Mouse (Mus musculus) neural tube, embryonic 15.5 days (tissue): ENCODE results near the gene Mgat5. TPM values are rescaled to one million over a fixed set of nuclear protein-coding genes. Genes with fewer than 3 reads are reported as not detected.

ENCODE experiments used
- ATAC-seq: fragments of 200-750 bp; cut with Nextera tagmentation; 2 replicates; pipeline ENCODE4 v1.8.0; 2017; ENCODE audit warnings: mild to moderate bottlenecking, moderate TSS enrichment, moderate library complexity; ENCODE audit not compliant: low FRiP score
- H3K27ac ChIP-seq: fragments of 300-500 bp; sonication (generic); replicated peaks from 2 replicates; pipeline ENCODE4 v1.5.1; 2015; ENCODE audit warnings: mild to moderate bottlenecking, inconsistent platforms
- H3K27me3 ChIP-seq: fragments of 300-500 bp; sonication (generic); replicated peaks from 2 replicates; pipeline ENCODE4 v1.6.1; 2015; ENCODE audit warnings: inconsistent platforms
- H3K36me3 ChIP-seq: fragments of 300-500 bp; sonication (generic); 2 replicates; pipeline ENCODE4 v1.6.1; 2015; ENCODE audit warnings: inconsistent platforms
- H3K4me1 ChIP-seq: fragments of 300-500 bp; sonication (generic); 2 replicates; pipeline ENCODE4 v1.6.1; 2015; ENCODE audit warnings: inconsistent platforms
- H3K4me2 ChIP-seq: fragments of 300-500 bp; sonication (generic); 2 replicates; pipeline ENCODE4 v1.6.1; 2015; ENCODE audit warnings: inconsistent platforms, mild to moderate bottlenecking, moderate library complexity
- H3K4me3 ChIP-seq: fragments of 300-500 bp; sonication (generic); replicated peaks from 2 replicates; pipeline ENCODE4 v1.5.1; 2015; ENCODE audit warnings: mild to moderate bottlenecking, inconsistent platforms
- H3K9ac ChIP-seq: fragments of 300-500 bp; sonication (generic); replicated peaks from 2 replicates; pipeline ENCODE4 v1.6.1; 2015; ENCODE audit warnings: mild to moderate bottlenecking, inconsistent platforms
- H3K9me3 ChIP-seq: fragments of 300-500 bp; sonication (generic); replicated peaks from 2 replicates; pipeline ENCODE4 v1.6.1; 2016; ENCODE audit warnings: inconsistent platforms
- WGBS: fragments of 180-500 bp; shearing (Covaris S2); methylation state at CpG from one replicate; pipeline ENCODE4 v1.1.7; 2015; ENCODE audit warnings: mixed read lengths; 5-methylcytosine and 5-hydroxymethylcytosine counted together
- polyA plus RNA-seq: library from polyadenylated mRNA; unstranded; fragments of >200 nt; fragmentation: Nextera tagmentation; extraction: Ambion mirVana; gene quantifications from 2 replicates; pipeline ENCODE4 v1.2.1, GENCODE M21; 2015

Mgat5 gene
- 12.1 and 13.3 TPM in 2 replicates for polyA plus RNA-seq

GRCm38 (mm10) chr1:127204817-127205485 is at the start of gene Mgat5:
TSS of gene Mgat5 (plus strand) at chr1:127205015.
- Histone ChIP-seq H3K4me1 (peaks cover 45% of the 10 kb centered on the region), H3K9me3 (no peaks in the 10 kb centered on the region), H3K36me3 (no peaks in the 10 kb centered on the region), H3K27ac (peak within 1 kb of the TSS; percentile 98), H3K4me3 (peak within 1 kb of the TSS; percentile 94), H3K9ac (peak within 1 kb of the TSS; percentile 95), H3K27me3 (no peaks in the 10 kb centered on the region), H3K4me2 (peak within 1 kb of the TSS; percentile 87)
- peak; percentile 90 for ATAC-seq
- WGBS, result under 1% methylated on average over 51 of the region's 51 CpGs

- H3K4me2 ChIP-seq, result no peak overlapping the region
- 92% methylated on average over 5 of the region's 5 CpGs for WGBS
- no peaks in the 10 kb centered on the region for H3K27me3 ChIP-seq
- no peaks in the 10 kb centered on the region for H3K4me1 ChIP-seq
- no peak overlapping the region for H3K27ac ChIP-seq
- ATAC-seq, result no peak
- H3K9me3 ChIP-seq, result no peaks in the 10 kb centered on the region
- H3K9ac ChIP-seq, result no peak overlapping the region
- H3K36me3 ChIP-seq, result no peaks in the 10 kb centered on the region
- H3K4me3 ChIP-seq, result no peak overlapping the region
Measured at GRCm38 (mm10) chr1:127160118-127160760, 44.6 kb upstream of the Mgat5 start.

GRCm38 (mm10) chr1:127164589-127165160 is 40.1 kb upstream of the Mgat5 start:
- H3K27me3 ChIP-seq, result no peaks in the 10 kb centered on the region
- H3K9ac ChIP-seq, result no peak overlapping the region
- H3K4me3 ChIP-seq, result no peak overlapping the region
- no peaks in the 10 kb centered on the region for H3K36me3 ChIP-seq
- peaks cover 9% of the 10 kb centered on the region for H3K4me1 ChIP-seq
- no peak for ATAC-seq
- H3K4me2 ChIP-seq, result no peak overlapping the region
- no peaks in the 10 kb centered on the region for H3K9me3 ChIP-seq
- H3K27ac ChIP-seq, result no peak overlapping the region
- 85% methylated on average over 4 of the region's 4 CpGs for WGBS

- H3K4me1 ChIP-seq, result peaks cover 9% of the 10 kb centered on the region
- H3K9me3 ChIP-seq, result no peaks in the 10 kb centered on the region
- no peak overlapping the region for H3K27ac ChIP-seq
- no peak overlapping the region for H3K9ac ChIP-seq
- no peak overlapping the region for H3K4me2 ChIP-seq
- no peaks in the 10 kb centered on the region for H3K27me3 ChIP-seq
- no peaks in the 10 kb centered on the region for H3K36me3 ChIP-seq
- no peak for ATAC-seq
- no peak overlapping the region for H3K4me3 ChIP-seq
Measured at GRCm38 (mm10) chr1:127166521-127166920, 38.3 kb upstream of the Mgat5 start.

GRCm38 (mm10) chr1:127167586-127167985 is 37.2 kb upstream of the Mgat5 start:
- Histone ChIP-seq H3K9ac (no peak overlapping the region), H3K9me3 (no peaks in the 10 kb centered on the region), H3K27ac (peak overlapping the region; percentile 30; the same call in 1 of the 2 replicates), H3K27me3 (no peaks in the 10 kb centered on the region), H3K4me1 (peaks cover 9% of the 10 kb centered on the region), H3K36me3 (no peaks in the 10 kb centered on the region), H3K4me3 (no peak overlapping the region), H3K4me2 (no peak overlapping the region)
- no peak for ATAC-seq
- 81% methylated on average over 1 of the region's 1 CpGs for WGBS

GRCm38 (mm10) chr1:127168205-127168604 is 36.6 kb upstream of the Mgat5 start:
- no peaks in the 10 kb centered on the region for H3K27me3 ChIP-seq
- ATAC-seq, result no peak

GRCm38 (mm10) chr1:127169516-127169915 is 35.3 kb upstream of the Mgat5 start:
- Histone ChIP-seq H3K4me1 (peaks cover 9% of the 10 kb centered on the region), H3K9me3 (no peaks in the 10 kb centered on the region), H3K4me3 (no peak overlapping the region), H3K27me3 (no peaks in the 10 kb centered on the region), H3K27ac (no peak overlapping the region), H3K36me3 (no peaks in the 10 kb centered on the region), H3K9ac (no peak overlapping the region), H3K4me2 (no peak overlapping the region)
- WGBS, result 86% methylated on average over 8 of the region's 8 CpGs
- ATAC-seq, result no peak

More at GRCm38 (mm10) chr1:127168205-127168604, 36.6 kb upstream of the Mgat5 start:
- Histone ChIP-seq H3K9ac (no peak overlapping the region), H3K4me3 (no peak overlapping the region), H3K27ac (no peak overlapping the region; the same call in 1 of the 2 replicates), H3K9me3 (no peaks in the 10 kb centered on the region), H3K4me2 (no peak overlapping the region), H3K36me3 (no peaks in the 10 kb centered on the region), H3K4me1 (peaks cover 9% of the 10 kb centered on the region)
- WGBS, result 43% methylated on average over 8 of the region's 8 CpGs

- Histone ChIP-seq H3K27ac (no peak overlapping the region), H3K4me2 (no peak overlapping the region), H3K4me1 (peaks cover 9% of the 10 kb centered on the region), H3K9ac (no peak overlapping the region), H3K9me3 (no peaks in the 10 kb centered on the region), H3K4me3 (no peak overlapping the region), H3K36me3 (no peaks in the 10 kb centered on the region), H3K27me3 (no peaks in the 10 kb centered on the region)
- 91% methylated on average over 7 of the region's 7 CpGs for WGBS
- ATAC-seq, result no peak
Measured at GRCm38 (mm10) chr1:127171361-127171760, 33.5 kb upstream of the Mgat5 start.

GRCm38 (mm10) chr1:127173448-127173847 is 31.4 kb upstream of the Mgat5 start:
- WGBS, result 81% methylated on average over 3 of the region's 3 CpGs
- no peaks in the 10 kb centered on the region for H3K4me1 ChIP-seq
- no peak overlapping the region for H3K4me3 ChIP-seq
- no peak overlapping the region for H3K4me2 ChIP-seq
- H3K27ac ChIP-seq, result no peak overlapping the region
- no peak for ATAC-seq
- H3K9ac ChIP-seq, result no peak overlapping the region
- H3K36me3 ChIP-seq, result no peaks in the 10 kb centered on the region
- H3K27me3 ChIP-seq, result no peaks in the 10 kb centered on the region
- no peaks in the 10 kb centered on the region for H3K9me3 ChIP-seq

- H3K27me3 ChIP-seq, result no peaks in the 10 kb centered on the region
- no peak overlapping the region for H3K4me2 ChIP-seq
- WGBS, result 89% methylated on average over 6 of the region's 6 CpGs
- H3K27ac ChIP-seq, result no peak overlapping the region
- H3K4me1 ChIP-seq, result no peaks in the 10 kb centered on the region
- no peak for ATAC-seq
- no peak overlapping the region for H3K4me3 ChIP-seq
- H3K36me3 ChIP-seq, result no peaks in the 10 kb centered on the region
- no peaks in the 10 kb centered on the region for H3K9me3 ChIP-seq
- H3K9ac ChIP-seq, result no peak overlapping the region
Measured at GRCm38 (mm10) chr1:127192396-127192795, 12.4 kb upstream of the Mgat5 start.

- no peak for ATAC-seq
- no peak overlapping the region for H3K4me2 ChIP-seq
- H3K9ac ChIP-seq, result no peak overlapping the region
- H3K27me3 ChIP-seq, result no peaks in the 10 kb centered on the region
- no peak overlapping the region for H3K4me3 ChIP-seq
- H3K27ac ChIP-seq, result no peak overlapping the region
- peaks cover 6% of the 10 kb centered on the region for H3K4me1 ChIP-seq
- 79% methylated on average over 2 of the region's 2 CpGs for WGBS
- H3K9me3 ChIP-seq, result no peaks in the 10 kb centered on the region
- H3K36me3 ChIP-seq, result no peaks in the 10 kb centered on the region
Measured at GRCm38 (mm10) chr1:127199186-127199585, 5.6 kb upstream of the Mgat5 start.

GRCm38 (mm10) chr1:127202360-127202759 is 2.5 kb upstream of the Mgat5 start:
- Histone ChIP-seq H3K4me3 (no peak overlapping the region), H3K4me2 (no peak overlapping the region), H3K9ac (no peak overlapping the region), H3K4me1 (peaks cover 23% of the 10 kb centered on the region), H3K9me3 (no peaks in the 10 kb centered on the region), H3K36me3 (no peaks in the 10 kb centered on the region), H3K27ac (no peak overlapping the region), H3K27me3 (no peaks in the 10 kb centered on the region)
- ATAC-seq, result no peak
- 84% methylated on average over 4 of the region's 4 CpGs for WGBS
